In the genomic region with DNA sequence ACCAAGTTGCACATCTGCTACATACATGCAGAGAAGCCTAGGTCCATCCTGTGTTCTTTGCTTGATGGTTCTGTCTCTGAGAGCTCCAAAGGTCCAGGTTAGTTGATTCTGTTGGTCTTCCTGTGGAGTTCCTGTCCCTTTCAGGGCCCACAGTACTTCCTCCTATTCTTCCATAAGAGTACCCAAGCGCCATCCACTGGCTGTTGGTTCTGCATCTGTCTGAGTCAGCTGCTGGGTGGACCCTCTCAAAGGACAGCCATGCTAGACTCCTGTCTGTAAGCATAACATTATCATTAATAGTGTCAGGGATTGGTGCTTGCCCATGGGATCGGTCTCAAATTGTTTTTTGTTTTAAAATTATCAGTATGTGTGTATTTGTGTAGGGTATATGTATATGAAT, we compare ENCODE assay signal across 1 mouse cellular context.
TF ChIP-seq lines count a peak whose summit lies in the region.

No protein-coding gene starts in this region.

TF ChIP-seq in MEL, 35 proteins besides CTCF, POLR2A, EP300 and RAD21 (continued from another document):
- TF ChIP-seq GATA1 (IDR thresholded peaks at IDR 0.05; ENCODE audit: low read depth, low read length) = no peak
- no peak for TF ChIP-seq HCFC1 (IDR thresholded peaks at IDR 0.05; ENCODE audit: low read depth, low read length)
- TF ChIP-seq USF1 (IDR thresholded peaks at IDR 0.05; ENCODE audit: low read depth, low read length) = no peak
- TF ChIP-seq TCF12 (IDR thresholded peaks at IDR 0.05; ENCODE audit: low read depth, low read length) = no peak
- TF ChIP-seq SMC3 (IDR thresholded peaks at IDR 0.05; ENCODE audit: low read depth, low read length) = no peak
- TF ChIP-seq ETS1 (IDR thresholded peaks at IDR 0.05; ENCODE audit: low read depth, low read length) = no peak
- no peak for TF ChIP-seq POLR2AphosphoS5 (IDR thresholded peaks at IDR 0.05; ENCODE audit: borderline replicate concordance, low read depth, low read length)
- TF ChIP-seq KAT2A (conservative IDR thresholded peaks at IDR 0.05; ENCODE audit: low read depth, low read length) = no peak
